Mouse (Mus musculus): Measurements from ENCODE around the gene 1810024B03Rik. TPM values are rescaled to one million over a fixed set of nuclear protein-coding genes. Genes with fewer than 3 reads are reported as not detected.

Gene 1810024B03Rik
- 6.4 and 8.1 TPM in 2 replicates for polyA plus RNA-seq (2012; rRNA removed)

GRCm38 (mm10) chr2:127207547-127208451 is at the start of gene 1810024B03Rik, which contains the start of gene Snrnp200:
Gene 1810024B03Rik (minus strand): TSS chr2:127208280.
Gene Snrnp200 (plus strand): TSS chr2:127208386.
- Histone ChIP-seq H3K4me1 (ENCODE audit: control insufficient read depth, insufficient read depth, low read length) (peaks cover 2% of the 10 kb centered on the region; the same call in 1 of the 2 replicates), H3K27me3 (ENCODE audit: control insufficient read depth, insufficient read depth, low read length) (no peaks in the 10 kb centered on the region), H3K4me3 (ENCODE audit: control insufficient read depth, low read depth, low read length) (peak within 1 kb of the TSS; percentile 94), H3K27ac (ENCODE audit: control insufficient read depth, insufficient read depth, low read depth, low read length) (peak within 1 kb of the TSS; percentile 67), H3K36me3 (ENCODE audit: control insufficient read depth, insufficient read depth, low read length) (peaks cover 5% of the 10 kb centered on the region)
- TF ChIP-seq CTCF (IDR thresholded peaks at IDR 0.05; ENCODE audit: control insufficient read depth, insufficient read depth, insufficient replicate concordance, low read depth, low read length) (no peak), POLR2A (IDR thresholded peaks at IDR 0.05; ENCODE audit: control insufficient read depth, low read depth, low read length) (peak; percentile 80; the same call in 1 of the 2 replicates)

GRCm38 (mm10) chr2:127255294-127255693 is 47.2 kb upstream of the 1810024B03Rik start:
- TF ChIP-seq POLR2A (IDR thresholded peaks at IDR 0.05; ENCODE audit: control insufficient read depth, low read depth, low read length) (no peak), CTCF (IDR thresholded peaks at IDR 0.05; ENCODE audit: control insufficient read depth, insufficient read depth, insufficient replicate concordance, low read depth, low read length) (no peak)
- Histone ChIP-seq H3K4me3 (ENCODE audit: control insufficient read depth, low read depth, low read length) (no peak overlapping the region), H3K4me1 (ENCODE audit: control insufficient read depth, insufficient read depth, low read length) (no peaks in the 10 kb centered on the region), H3K36me3 (ENCODE audit: control insufficient read depth, insufficient read depth, low read length) (peaks cover 3% of the 10 kb centered on the region), H3K27ac (ENCODE audit: control insufficient read depth, insufficient read depth, low read depth, low read length) (no peak overlapping the region), H3K27me3 (ENCODE audit: control insufficient read depth, insufficient read depth, low read length) (no peaks in the 10 kb centered on the region)

- H3K27me3 ChIP-seq (ENCODE audit: control insufficient read depth, insufficient read depth, low read length): no peaks in the 10 kb centered on the region
- H3K4me1 ChIP-seq (ENCODE audit: control insufficient read depth, insufficient read depth, low read length): no peaks in the 10 kb centered on the region
- no peak overlapping the region for H3K27ac ChIP-seq (ENCODE audit: control insufficient read depth, insufficient read depth, low read depth, low read length)
- H3K36me3 ChIP-seq (ENCODE audit: control insufficient read depth, insufficient read depth, low read length): peaks cover 3% of the 10 kb centered on the region
- H3K4me3 ChIP-seq (ENCODE audit: control insufficient read depth, low read depth, low read length): no peak overlapping the region
- TF ChIP-seq CTCF (IDR thresholded peaks at IDR 0.05; ENCODE audit: control insufficient read depth, insufficient read depth, insufficient replicate concordance, low read depth, low read length) (no peak), POLR2A (IDR thresholded peaks at IDR 0.05; ENCODE audit: control insufficient read depth, low read depth, low read length) (no peak)
Observed at GRCm38 (mm10) chr2:127254604-127255134, 46.6 kb upstream of the 1810024B03Rik start.

- Histone ChIP-seq H3K4me3 (ENCODE audit: control insufficient read depth, low read depth, low read length) (no peak overlapping the region), H3K27ac (ENCODE audit: control insufficient read depth, insufficient read depth, low read depth, low read length) (no peak overlapping the region), H3K27me3 (ENCODE audit: control insufficient read depth, insufficient read depth, low read length) (no peaks in the 10 kb centered on the region), H3K36me3 (ENCODE audit: control insufficient read depth, insufficient read depth, low read length) (peaks cover 3% of the 10 kb centered on the region), H3K4me1 (ENCODE audit: control insufficient read depth, insufficient read depth, low read length) (peaks cover 4% of the 10 kb centered on the region)
- TF ChIP-seq CTCF (IDR thresholded peaks at IDR 0.05; ENCODE audit: control insufficient read depth, insufficient read depth, insufficient replicate concordance, low read depth, low read length) (no peak), POLR2A (IDR thresholded peaks at IDR 0.05; ENCODE audit: control insufficient read depth, low read depth, low read length) (no peak)
Observed at GRCm38 (mm10) chr2:127252787-127253186, 44.7 kb upstream of the 1810024B03Rik start.

- Histone ChIP-seq H3K36me3 (ENCODE audit: control insufficient read depth, insufficient read depth, low read length) (peaks cover 2% of the 10 kb centered on the region), H3K27me3 (ENCODE audit: control insufficient read depth, insufficient read depth, low read length) (no peaks in the 10 kb centered on the region), H3K27ac (ENCODE audit: control insufficient read depth, insufficient read depth, low read depth, low read length) (no peak overlapping the region), H3K4me1 (ENCODE audit: control insufficient read depth, insufficient read depth, low read length) (peaks cover 4% of the 10 kb centered on the region), H3K4me3 (ENCODE audit: control insufficient read depth, low read depth, low read length) (no peak overlapping the region)
- TF ChIP-seq POLR2A (IDR thresholded peaks at IDR 0.05; ENCODE audit: control insufficient read depth, low read depth, low read length): no peak
- no peak for TF ChIP-seq CTCF (IDR thresholded peaks at IDR 0.05; ENCODE audit: control insufficient read depth, insufficient read depth, insufficient replicate concordance, low read depth, low read length)
Observed at GRCm38 (mm10) chr2:127251880-127252527, 43.9 kb upstream of the 1810024B03Rik start.

GRCm38 (mm10) chr2:127251457-127251856 is 43.4 kb upstream of the 1810024B03Rik start:
- Histone ChIP-seq H3K36me3 (ENCODE audit: control insufficient read depth, insufficient read depth, low read length) (no peaks in the 10 kb centered on the region; the same call in 1 of the 2 replicates), H3K27ac (ENCODE audit: control insufficient read depth, insufficient read depth, low read depth, low read length) (no peak overlapping the region), H3K4me1 (ENCODE audit: control insufficient read depth, insufficient read depth, low read length) (peaks cover 4% of the 10 kb centered on the region), H3K27me3 (ENCODE audit: control insufficient read depth, insufficient read depth, low read length) (no peaks in the 10 kb centered on the region), H3K4me3 (ENCODE audit: control insufficient read depth, low read depth, low read length) (no peak overlapping the region)
- TF ChIP-seq CTCF (IDR thresholded peaks at IDR 0.05; ENCODE audit: control insufficient read depth, insufficient read depth, insufficient replicate concordance, low read depth, low read length) (no peak), POLR2A (IDR thresholded peaks at IDR 0.05; ENCODE audit: control insufficient read depth, low read depth, low read length) (no peak)
